Mouse (Mus musculus) heart, embryonic 14.5 days (tissue): ENCODE data around the gene Sumf2. TPM values are rescaled to one million over a fixed set of nuclear protein-coding genes. Genes with fewer than 3 reads are reported as not detected.
A peak's percentile ranks its signal among the peaks of the same experiment; 100 is the strongest.
"Not testable (repeated sequence)": the region's sequence is repeated elsewhere in the genome, so short reads cannot be mapped to it uniquely, and the experiment has no call there.

Experiments used
- ATAC-seq: fragments of 200-750 bp; cut with Nextera tagmentation; 2 replicates; pipeline ENCODE4 v1.8.0; 2017; ENCODE audit warnings: low read depth, moderate TSS enrichment; ENCODE audit not compliant: insufficient number of reproducible peaks, insufficient read depth, low FRiP score
- H3K27ac ChIP-seq, 2 experiments: fragments of 200-500 bp in 1 of 2; fragments of 300-500 bp in 1 of 2; sonication (generic) in 1 of 2; replicated peaks in 1 of 2; 2 replicates each; pipeline ENCODE4 v1.5.1; 2012 to 2014; ENCODE audit warnings: low read depth in 2 of 2, low read length in 2 of 2, control low read depth in 1 of 2, mild to moderate bottlenecking in 1 of 2, mixed read lengths in 1 of 2; ENCODE audit not compliant: control insufficient read depth in 1 of 2, insufficient read depth in 1 of 2
- H3K27me3 ChIP-seq: fragments of 300-500 bp; sonication (generic); 2 replicates; pipeline ENCODE4 v1.6.1; 2014; ENCODE audit warnings: mild to moderate bottlenecking, low read length, control low read depth; ENCODE audit not compliant: control insufficient read depth, insufficient read depth
- H3K36me3 ChIP-seq: fragments of 300-500 bp; sonication (generic); 2 replicates; pipeline ENCODE4 v1.6.1; 2014; ENCODE audit warnings: mild to moderate bottlenecking, control low read depth, low read length, mixed read lengths; ENCODE audit not compliant: control insufficient read depth, insufficient read depth
- H3K4me1 ChIP-seq, 2 experiments: fragments of 200-500 bp in 1 of 2; fragments of 300-500 bp in 1 of 2; sonication (generic) in 1 of 2; 2 replicates each; pipeline ENCODE4 v1.6.1; 2012 to 2014; ENCODE audit warnings: low read length in 2 of 2, control low read depth in 1 of 2, mixed read lengths in 1 of 2; ENCODE audit not compliant: control insufficient read depth in 2 of 2, insufficient read depth in 2 of 2
- H3K4me2 ChIP-seq: fragments of 300-500 bp; sonication (generic); 2 replicates; pipeline ENCODE4 v1.6.1; 2014; ENCODE audit warnings: mild to moderate bottlenecking, low read length
- H3K4me3 ChIP-seq, 2 experiments: fragments of 200-500 bp in 1 of 2; fragments of 300-500 bp in 1 of 2; sonication (generic) in 1 of 2; 2 replicates each; pipeline ENCODE4 v1.5.1; 2012 to 2014; ENCODE audit warnings: low read length in 2 of 2, mild to moderate bottlenecking in 2 of 2, control low read depth in 1 of 2, low read depth in 1 of 2, moderate library complexity in 1 of 2; ENCODE audit not compliant: control insufficient read depth in 1 of 2, insufficient read depth in 1 of 2
- H3K9ac ChIP-seq: fragments of 300-500 bp; sonication (generic); 2 replicates; pipeline ENCODE4 v1.6.1; 2014; ENCODE audit warnings: mild to moderate bottlenecking, low read length
- H3K9me3 ChIP-seq: fragments of 300-500 bp; sonication (generic); 2 replicates; pipeline ENCODE4 v1.6.1; 2016; ENCODE audit warnings: low read length, control low read depth; ENCODE audit not compliant: control insufficient read depth
- WGBS: fragments of 180-500 bp; shearing (Covaris S2); extraction: QIAGEN DNeasy Blood & Tissue Kit; methylation state at CpG from one replicate; pipeline ENCODE4 v1.1.7; 2014; 5-methylcytosine and 5-hydroxymethylcytosine counted together
- polyA plus RNA-seq: library from polyadenylated mRNA; unstranded; fragments of >200 nt; fragmentation: Nextera tagmentation; extraction: Ambion mirVana; gene quantifications from 2 replicates; pipeline ENCODE4 v1.2.1, GENCODE M21; 2014

Sumf2 gene
- polyA plus RNA-seq, 1 experiment from 2014 or later, result 26.2 TPM

DNA sequence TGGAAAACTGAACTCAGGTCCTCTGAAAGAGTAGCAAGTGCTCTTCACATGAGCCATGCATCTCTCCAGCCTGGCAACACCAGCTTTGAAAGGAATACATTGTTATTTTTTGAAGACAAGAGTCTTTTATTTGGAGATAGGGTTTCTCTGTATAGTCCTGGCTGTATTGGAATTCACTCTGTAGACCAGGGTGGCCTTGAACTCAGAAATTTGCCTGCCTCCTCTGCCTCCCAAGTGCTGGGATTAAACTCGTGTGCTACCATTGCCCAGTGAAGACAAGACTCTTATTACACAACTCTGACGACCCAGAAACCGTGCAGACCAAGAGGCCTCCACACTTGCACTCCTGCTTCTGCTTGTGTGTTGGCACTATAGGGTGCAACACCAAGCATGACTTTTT, 33.1 kb downstream of the Sumf2 start:
- Histone ChIP-seq H3K27ac (no peak overlapping the region), H3K4me2 (no peak overlapping the region), H3K9me3 (no peaks in the 10 kb centered on the region), H3K9ac (no peak overlapping the region), H3K36me3 (peaks cover 42% of the 10 kb centered on the region), H3K4me1 (peaks cover 3 to 8% of the 10 kb centered on the region in 2 experiments; a peak in 3 of 4 replicates), H3K4me3 (no peak overlapping the region), H3K27me3 (no peaks in the 10 kb centered on the region)
- ATAC-seq, result no peak
- WGBS, result 53% methylated on average over 3 of the region's 3 CpGs

DNA sequence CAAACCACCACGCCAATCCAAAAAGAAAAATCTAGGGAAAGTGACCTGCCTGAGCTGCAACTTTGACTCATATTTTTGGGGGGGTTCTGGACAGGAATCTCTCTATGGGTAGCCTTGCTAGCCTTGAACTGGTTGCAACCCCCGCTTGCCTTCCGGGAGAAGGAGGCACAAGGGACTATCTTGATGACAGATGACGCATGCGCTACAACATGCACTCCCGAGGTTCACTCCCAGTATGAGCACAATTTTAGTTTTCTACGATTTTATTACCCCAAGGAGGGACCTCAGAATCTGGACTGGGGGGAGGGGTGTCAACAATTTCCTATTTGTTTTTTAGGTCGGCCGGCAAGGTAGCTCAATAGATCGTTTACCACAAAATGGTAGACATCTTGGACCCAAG, 39.5 kb downstream of the Sumf2 start:
- 22% methylated on average over 10 of the region's 10 CpGs for WGBS
- H3K27ac ChIP-seq, result peak overlapping the region in 1 of 2 experiments; percentile 92; a peak in 1 of 4 replicates
- no peaks in the 10 kb centered on the region for H3K9me3 ChIP-seq
- peak overlapping the region; percentile 71 to 72 for H3K4me3 ChIP-seq
- H3K9ac ChIP-seq, result peak overlapping the region; percentile 86
- H3K36me3 ChIP-seq, result peaks cover 38% of the 10 kb centered on the region
- peak overlapping the region; percentile 85 for H3K4me2 ChIP-seq
- H3K27me3 ChIP-seq, result no peaks in the 10 kb centered on the region
- no peak for ATAC-seq
- peaks cover 4 to 14% of the 10 kb centered on the region in 2 experiments; a peak in 3 of 4 replicates for H3K4me1 ChIP-seq

DNA sequence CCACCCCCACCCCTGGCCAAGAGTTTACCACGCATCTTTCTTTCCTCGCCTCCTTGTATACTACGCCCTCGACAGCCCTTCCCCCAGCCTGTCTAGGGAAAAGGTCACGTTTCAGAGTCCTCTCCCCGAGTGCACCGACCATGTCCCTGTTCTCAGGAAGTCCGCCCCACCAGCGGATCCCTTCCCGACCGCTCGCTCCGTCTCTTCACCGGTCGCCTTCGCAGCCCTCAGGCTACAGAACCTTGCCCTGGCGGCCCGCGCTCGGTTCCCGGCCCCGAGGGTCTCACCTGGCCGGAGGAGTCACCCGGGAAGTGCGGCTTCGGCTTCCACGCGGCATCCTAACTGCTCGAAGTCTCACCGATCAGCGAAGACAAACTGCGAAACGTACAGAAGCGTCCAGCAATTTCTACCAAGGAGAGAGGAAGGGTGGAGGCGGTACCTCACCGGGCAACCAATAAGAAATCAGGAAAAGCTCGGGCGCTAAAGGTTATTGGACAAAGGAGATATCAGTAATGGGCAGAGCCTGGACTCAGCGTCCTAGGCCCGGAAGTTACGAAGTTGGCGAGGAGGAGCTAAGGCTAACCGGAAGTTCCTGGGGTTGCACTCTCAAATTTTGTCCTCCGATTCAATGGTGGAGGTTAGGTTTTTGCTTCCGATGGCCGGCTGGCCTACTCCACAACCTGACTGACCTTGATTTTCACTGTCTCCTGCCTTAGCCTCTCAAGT, 40.3 kb downstream of the Sumf2 start, which contains the start of gene Chchd2:
Gene Chchd2, minus strand, starts transcription at position 560 of the 726 bp plus-strand sequence.
- H3K4me1 ChIP-seq, result peaks cover 4 to 14% of the 10 kb centered on the region in 2 experiments; a peak in 3 of 4 replicates
- no peaks in the 10 kb centered on the region for H3K27me3 ChIP-seq
- under 1% methylated on average over 46 of the region's 46 CpGs for WGBS
- no peaks in the 10 kb centered on the region for H3K9me3 ChIP-seq
- peak within 1 kb of the TSS; percentile 92 to 96 for H3K27ac ChIP-seq
- H3K4me2 ChIP-seq, result peak within 1 kb of the TSS; percentile 85
- peaks cover 30% of the 10 kb centered on the region for H3K36me3 ChIP-seq
- H3K9ac ChIP-seq, result peak within 1 kb of the TSS; percentile 86
- peak; percentile 99 for ATAC-seq
- H3K4me3 ChIP-seq, result peak within 1 kb of the TSS; percentile 71 to 72

DNA sequence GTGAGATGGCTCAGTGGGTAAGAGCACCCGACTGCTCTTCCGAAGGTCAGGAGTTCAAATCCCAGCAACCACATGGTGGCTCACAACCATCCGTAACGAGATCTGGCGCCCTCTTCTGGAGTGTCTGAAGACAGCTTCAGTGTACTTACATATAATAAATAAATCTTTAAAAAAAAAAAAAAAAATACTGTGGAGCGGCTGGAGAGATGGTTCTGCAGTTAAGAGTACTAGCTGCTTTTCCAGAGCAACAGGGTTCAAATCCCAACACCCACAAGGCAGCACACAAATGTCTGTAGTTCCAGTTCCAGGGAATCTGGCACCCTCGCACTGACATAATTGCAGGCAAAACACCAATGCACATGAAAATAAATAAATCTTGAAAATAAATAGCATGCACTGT, 43.6 kb downstream of the Sumf2 start:
- WGBS, result 88% methylated on average over 4 of the region's 7 CpGs

DNA sequence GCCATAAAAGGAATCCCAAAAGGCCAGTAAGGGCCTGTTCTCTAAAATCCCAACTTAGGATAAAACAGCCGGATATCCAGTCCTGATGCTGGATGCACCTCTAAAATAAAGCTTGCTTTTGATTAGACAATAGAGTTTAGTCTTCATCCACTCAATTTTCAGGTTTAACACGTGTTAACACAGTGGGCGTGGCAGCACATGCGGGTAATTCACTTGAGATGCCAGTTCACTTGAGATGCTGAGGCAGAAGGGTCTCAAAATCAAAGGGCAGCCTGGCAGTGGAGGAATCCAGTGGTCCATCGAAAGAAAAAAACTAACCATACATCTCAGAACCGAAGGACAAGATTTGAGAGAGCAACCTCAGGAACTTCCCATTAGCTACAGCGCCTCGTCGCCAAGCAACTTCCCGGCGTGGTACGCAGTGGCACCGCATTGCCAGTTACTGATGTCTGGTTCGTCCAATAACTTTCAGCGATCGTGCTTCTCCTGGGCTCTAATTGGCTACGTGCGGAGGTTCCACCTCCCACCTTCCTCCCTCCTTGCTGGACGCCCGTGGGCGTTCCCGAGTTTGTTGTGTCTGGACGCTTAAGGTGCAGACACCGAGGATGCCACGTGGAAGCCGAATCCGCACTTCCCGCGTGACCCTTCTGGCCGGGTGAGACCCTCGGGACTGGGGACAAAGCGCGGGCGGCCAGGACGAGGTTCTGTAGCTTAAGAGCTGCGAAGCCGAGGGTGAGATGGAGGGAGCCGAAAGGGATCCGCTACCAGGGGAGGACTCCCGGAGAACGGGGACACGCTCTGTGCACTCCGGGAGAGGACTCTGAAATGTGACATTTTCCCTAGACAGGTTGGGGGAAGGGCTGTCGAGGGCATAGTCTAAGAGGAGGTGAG, 48.7 kb downstream of the Sumf2 start, which contains the start of gene Zbed5:
Gene Zbed5, plus strand, starts transcription at position 526 of the 891 bp plus-strand sequence.
- H3K9me3 ChIP-seq, result no peaks in the 10 kb centered on the region
- peaks cover 0 to 6% of the 10 kb centered on the region in 2 experiments; a peak in 1 of 4 replicates for H3K4me1 ChIP-seq
- 2% methylated on average over 44 of the region's 44 CpGs for WGBS
- peak within 1 kb of the TSS; percentile 62 to 79 for H3K4me3 ChIP-seq
- no peaks in the 10 kb centered on the region for H3K36me3 ChIP-seq
- no peaks in the 10 kb centered on the region for H3K27me3 ChIP-seq
- no peak within 1 kb of the TSS for H3K27ac ChIP-seq
- peak within 1 kb of the TSS; percentile 68 for H3K9ac ChIP-seq
- H3K4me2 ChIP-seq, result peak within 1 kb of the TSS; percentile 88
- peak; percentile 96 for ATAC-seq

More for the DNA sequence above, 43.6 kb downstream of the Sumf2 start:
- not testable (repeated sequence) for H3K9me3 ChIP-seq, H3K9ac ChIP-seq, H3K4me1 ChIP-seq, H3K4me2 ChIP-seq, H3K36me3 ChIP-seq, H3K27ac ChIP-seq, ATAC-seq, H3K4me3 ChIP-seq, H3K27me3 ChIP-seq

DNA sequence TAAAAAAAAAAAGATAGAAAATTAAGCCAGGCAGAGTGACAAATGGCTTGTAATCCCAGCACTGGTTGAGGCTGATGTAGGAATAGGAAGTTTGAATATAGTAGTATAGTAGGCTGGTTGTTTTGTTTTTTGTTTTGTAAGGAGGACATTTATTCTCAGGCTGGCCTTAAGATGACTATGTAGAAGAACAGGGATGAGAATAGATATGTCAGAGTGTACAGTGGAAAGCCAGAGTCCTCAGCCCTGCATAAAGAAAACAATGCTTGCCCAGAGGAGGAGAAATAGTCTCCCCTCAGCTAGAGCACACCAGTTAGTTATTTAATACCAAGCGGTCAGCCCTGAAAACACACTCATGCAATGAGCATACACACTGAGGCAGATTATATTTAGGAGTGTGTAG, 51.7 kb downstream of the Sumf2 start, which contains the start of gene Phkg1:
Gene Phkg1, minus strand, starts transcription at position 101 of the 400 bp plus-strand sequence.
- no peak for ATAC-seq
- Histone ChIP-seq H3K4me2 (no peak within 1 kb of the TSS), H3K4me3 (no peak within 1 kb of the TSS), H3K36me3 (peaks cover 9% of the 10 kb centered on the region), H3K4me1 (peaks cover 0 to 6% of the 10 kb centered on the region in 2 experiments; a peak in 1 of 4 replicates), H3K27me3 (no peaks in the 10 kb centered on the region), H3K27ac (no peak within 1 kb of the TSS), H3K9ac (no peak within 1 kb of the TSS), H3K9me3 (no peaks in the 10 kb centered on the region)
- WGBS, result 100% methylated on average over 1 of the region's 1 CpGs

DNA sequence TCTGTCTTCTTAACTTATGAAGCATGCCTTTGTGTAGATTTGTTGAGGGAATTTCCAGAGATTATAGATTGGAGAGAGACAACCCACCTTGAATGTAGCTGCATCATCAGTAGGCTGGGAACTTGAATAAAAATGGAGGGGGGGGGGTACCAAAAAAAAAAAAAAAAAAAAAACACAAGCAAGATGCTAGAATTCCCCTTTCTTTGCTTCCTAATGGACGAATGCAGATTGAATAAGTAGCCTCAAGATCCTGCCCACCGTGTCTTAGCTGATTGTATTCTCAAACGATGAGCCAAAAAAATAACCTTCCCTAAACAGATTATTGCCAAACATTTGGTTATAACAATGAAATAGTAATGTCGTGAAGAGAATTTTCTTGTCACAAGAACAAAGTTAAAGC, 61.0 kb downstream of the Sumf2 start:
- no peak for ATAC-seq
- Histone ChIP-seq H3K4me3 (peak overlapping the region; percentile 73 to 89; a peak in 3 of 4 replicates), H3K4me1 (0 out of 4 replicates have a peak, but pooled peaks cover 0 to 3% of the 10 kb centered on the region in 2 experiments), H3K27ac (peak overlapping the region in 1 of 2 experiments; percentile 55; a peak in 2 of 4 replicates), H3K9me3 (no peaks in the 10 kb centered on the region), H3K27me3 (no peaks in the 10 kb centered on the region), H3K36me3 (peaks cover 1% of the 10 kb centered on the region), H3K4me2 (peak overlapping the region; percentile 86), H3K9ac (peak overlapping the region; percentile 86)
- WGBS, result 27% methylated on average over 4 of the region's 4 CpGs
